ENCODE assay signal across 8 mouse cellular contexts in genomic region chr15:27795942-27796867, GRCm38 (mm10).
DNase-seq lines count a peak whose midpoint lies in the region; ATAC-seq and TF ChIP-seq lines count a peak whose summit lies in the region.

No protein-coding gene starts in this region.

- no peak overlapping the region for H3K4me3 ChIP-seq in midbrain, embryonic 10.5 days
- no peak overlapping the region for H3K4me3 ChIP-seq in midbrain, embryonic 11.5 days (ENCODE audit: low read depth, low read length)
- no peak overlapping the region for H3K4me3 ChIP-seq in forebrain, embryonic 16.5 days (replicated peaks; ENCODE audit: low read length)
- H3K4me3 ChIP-seq in kidney, embryonic 16.5 days (ENCODE audit: low read length): no peak overlapping the region
- H3K4me3 ChIP-seq in olfactory bulb, adult 2 months (ENCODE audit: insufficient read depth, low read depth, low read length): no peak overlapping the region

- H3K4me2 ChIP-seq in midbrain, embryonic 11.5 days: no peak overlapping the region
- H3K4me2 ChIP-seq in forebrain, embryonic 16.5 days (ENCODE audit: low read length): no peak overlapping the region
- no peak overlapping the region for H3K4me2 ChIP-seq in kidney, embryonic 16.5 days (replicated peaks; ENCODE audit: low read depth, low read length)

- 84% methylated on average over 22 of the region's 22 CpGs for WGBS in midbrain, embryonic 10.5 days
- WGBS in midbrain, embryonic 11.5 days: 84% methylated on average over 22 of the region's 22 CpGs
- WGBS in forebrain, embryonic 16.5 days: 84% methylated on average over 22 of the region's 22 CpGs
- WGBS in kidney, embryonic 16.5 days: 56% methylated on average over 21 of the region's 22 CpGs
- 61% methylated on average over 22 of the region's 22 CpGs for WGBS in olfactory bulb, adult 2 months

- no peaks in the 10 kb centered on the region for H3K27me3 ChIP-seq in midbrain, embryonic 10.5 days (ENCODE audit: low read depth, poor library complexity, severe bottlenecking)
- no peaks in the 10 kb centered on the region for H3K27me3 ChIP-seq in midbrain, embryonic 11.5 days (ENCODE audit: control insufficient read depth, insufficient read depth, low read length)
- H3K27me3 ChIP-seq in forebrain, embryonic 16.5 days (replicated peaks; ENCODE audit: control insufficient read depth, insufficient read depth, low read length): no peaks in the 10 kb centered on the region
- H3K27me3 ChIP-seq in kidney, embryonic 16.5 days (ENCODE audit: insufficient read depth, low read length): no peaks in the 10 kb centered on the region

- H3K4me1 ChIP-seq in midbrain, embryonic 10.5 days: peaks cover 32% of the 10 kb centered on the region
- H3K4me1 ChIP-seq in midbrain, embryonic 11.5 days (ENCODE audit: control insufficient read depth, insufficient read depth, low read length): peaks cover 2% of the 10 kb centered on the region; the same call in 1 of the 2 replicates
- H3K4me1 ChIP-seq in forebrain, embryonic 16.5 days (replicated peaks; ENCODE audit: control insufficient read depth, insufficient read depth, low read length): peaks cover 40% of the 10 kb centered on the region
- H3K4me1 ChIP-seq in kidney, embryonic 16.5 days (ENCODE audit: insufficient read depth, low read length): peaks cover 30% of the 10 kb centered on the region
- peaks cover 63% of the 10 kb centered on the region for H3K4me1 ChIP-seq in olfactory bulb, adult 2 months (ENCODE audit: control insufficient read depth, insufficient read depth, low read length)

- H3K9me3 ChIP-seq in midbrain, embryonic 10.5 days (replicated peaks): no peaks in the 10 kb centered on the region
- H3K9me3 ChIP-seq in midbrain, embryonic 11.5 days (ENCODE audit: control insufficient read depth, low read length): no peaks in the 10 kb centered on the region
- no peaks in the 10 kb centered on the region for H3K9me3 ChIP-seq in forebrain, embryonic 16.5 days (ENCODE audit: control insufficient read depth, low read length)
- no peaks in the 10 kb centered on the region for H3K9me3 ChIP-seq in kidney, embryonic 16.5 days (ENCODE audit: low read length)

- H3K9ac ChIP-seq in midbrain, embryonic 11.5 days (ENCODE audit: low read length): no peak overlapping the region
- H3K9ac ChIP-seq in forebrain, embryonic 16.5 days (replicated peaks; ENCODE audit: low read depth, low read length): no peak overlapping the region
- 0 out of 2 replicates have a peak overlapping the region, but pooled peaks have one; percentile 25 for H3K9ac ChIP-seq in kidney, embryonic 16.5 days (replicated peaks; ENCODE audit: low read length)

- no peak for DNase-seq in midbrain, embryonic 10.5 days (ENCODE audit: low spot score)
- DNase-seq in midbrain, embryonic 11.5 days (ENCODE audit: low spot score, missing footprints): no peak
- DNase-seq in spleen, postnatal 14 days (ENCODE audit: low spot score in 2 of 2): no peak
- DNase-seq in lung, postnatal 10 days: no peak
- DNase-seq in Muller cell, postnatal 12 days (ENCODE audit: inconsistent ontology term): no peak

- ATAC-seq in midbrain, embryonic 11.5 days (ENCODE audit: low FRiP score): no peak
- no peak for ATAC-seq in forebrain, embryonic 16.5 days
- ATAC-seq in kidney, embryonic 16.5 days (ENCODE audit: low FRiP score, low TSS enrichment): peak; percentile 59; the same call in 1 of the 2 replicates

- peak overlapping the region; percentile 69; the same call in 1 of the 2 replicates for H3K27ac ChIP-seq in midbrain, embryonic 10.5 days (replicated peaks)
- H3K27ac ChIP-seq in midbrain, embryonic 11.5 days (ENCODE audit: low read depth, low read length): no peak overlapping the region; the same call in none of the 2 replicates
- peak overlapping the region; percentile 69 for H3K27ac ChIP-seq in forebrain, embryonic 16.5 days (ENCODE audit: low read length)
- peak overlapping the region; percentile 92 for H3K27ac ChIP-seq in kidney, embryonic 16.5 days (ENCODE audit: low read length)
- H3K27ac ChIP-seq in olfactory bulb, adult 2 months (ENCODE audit: insufficient read depth, low read depth, low read length): peak overlapping the region; percentile 92

- no peak for TF ChIP-seq CTCF in olfactory bulb, adult 2 months (IDR thresholded peaks at IDR 0.05; ENCODE audit: insufficient read depth, low read depth, low read length)

- peaks cover 50% of the 10 kb centered on the region for H3K36me3 ChIP-seq in midbrain, embryonic 10.5 days
- H3K36me3 ChIP-seq in midbrain, embryonic 11.5 days (ENCODE audit: control insufficient read depth, insufficient read depth, low read length): no peaks in the 10 kb centered on the region
- H3K36me3 ChIP-seq in forebrain, embryonic 16.5 days (ENCODE audit: control insufficient read depth, insufficient read depth): no peaks in the 10 kb centered on the region
- peaks cover 10% of the 10 kb centered on the region; the same call in 1 of the 2 replicates for H3K36me3 ChIP-seq in kidney, embryonic 16.5 days (ENCODE audit: insufficient read depth, low read length)

- TF ChIP-seq POLR2A in olfactory bulb, adult 2 months (IDR thresholded peaks at IDR 0.05; ENCODE audit: insufficient read depth, low read depth, low read length): no peak
